Mouse (Mus musculus): ENCODE data around the gene Dnajc7.
"Not testable (repeated sequence)": the region's sequence is repeated elsewhere in the genome, so short reads cannot be mapped to it uniquely, and the experiment has no call there.

Gene Dnajc7

GRCm38 (mm10) chr11:100616836-100617235 is 3.1 kb downstream of the Dnajc7 start:
- not testable (repeated sequence) for DNase-seq (ENCODE audit: low read depth, low spot score)

- DNase-seq (ENCODE audit: low read depth, low spot score), result no peak
Observed at GRCm38 (mm10) chr11:100616332-100616731, 3.6 kb downstream of the Dnajc7 start.

DNA sequence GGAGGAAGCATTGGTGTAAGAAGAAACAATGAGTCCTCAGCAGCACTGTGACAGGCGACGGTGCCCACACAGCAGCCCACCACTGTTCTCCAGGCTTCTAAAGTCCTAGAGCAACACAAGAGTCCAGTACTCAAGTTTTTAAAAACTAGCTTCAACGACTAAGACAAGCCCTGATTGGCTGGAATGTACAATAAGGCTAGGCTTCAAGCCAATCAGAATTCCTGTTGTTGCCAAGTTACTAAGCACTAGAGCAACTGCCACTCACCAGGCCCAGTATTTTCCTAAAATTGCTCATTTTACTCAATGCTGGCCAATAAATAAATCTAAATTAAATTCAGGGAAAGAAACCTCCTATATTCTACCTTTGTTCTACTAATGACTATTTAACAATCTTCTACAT is 6.7 kb downstream of the Dnajc7 start:
- no peak for DNase-seq (ENCODE audit: low read depth, low spot score)

GRCm38 (mm10) chr11:100611627-100612026 is 8.3 kb downstream of the Dnajc7 start:
- peak; percentile 41 for DNase-seq (ENCODE audit: low read depth, low spot score)

GRCm38 (mm10) chr11:100609997-100610680 is 9.8 kb downstream of the Dnajc7 start:
- peak; percentile 74 for DNase-seq (ENCODE audit: low read depth, low spot score)

DNA sequence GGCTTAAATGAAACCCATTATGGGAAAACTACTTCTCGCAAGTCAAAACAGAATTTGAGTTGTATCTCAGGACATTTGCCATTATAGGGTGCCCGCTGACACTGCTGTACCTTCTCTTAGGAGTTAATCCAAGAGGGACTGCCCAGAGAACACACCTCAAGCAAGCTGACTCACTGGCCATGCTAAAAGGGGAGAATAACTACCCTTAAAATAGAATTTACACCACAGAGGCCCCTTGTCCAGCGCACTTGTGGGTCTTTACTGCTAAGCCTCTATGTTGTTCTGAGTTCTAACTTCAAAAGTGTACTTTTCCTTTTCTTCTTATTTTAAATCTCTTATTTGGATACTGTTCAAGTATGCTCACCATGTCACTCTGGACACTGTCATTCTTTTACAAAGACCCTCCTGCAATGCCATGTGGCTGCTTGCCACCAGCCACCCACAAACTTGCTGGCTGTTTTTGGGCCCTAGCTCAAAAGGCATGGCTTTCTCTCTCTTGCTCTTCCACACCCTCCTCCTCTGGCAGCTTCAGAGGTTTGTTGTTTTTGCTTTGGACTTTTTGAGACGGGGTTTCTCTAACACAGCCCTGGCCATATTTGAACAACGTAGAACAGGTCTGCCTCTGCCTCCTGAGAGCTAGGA is 10.5 kb downstream of the Dnajc7 start:
- no peak for DNase-seq (ENCODE audit: low read depth, low spot score)

DNA sequence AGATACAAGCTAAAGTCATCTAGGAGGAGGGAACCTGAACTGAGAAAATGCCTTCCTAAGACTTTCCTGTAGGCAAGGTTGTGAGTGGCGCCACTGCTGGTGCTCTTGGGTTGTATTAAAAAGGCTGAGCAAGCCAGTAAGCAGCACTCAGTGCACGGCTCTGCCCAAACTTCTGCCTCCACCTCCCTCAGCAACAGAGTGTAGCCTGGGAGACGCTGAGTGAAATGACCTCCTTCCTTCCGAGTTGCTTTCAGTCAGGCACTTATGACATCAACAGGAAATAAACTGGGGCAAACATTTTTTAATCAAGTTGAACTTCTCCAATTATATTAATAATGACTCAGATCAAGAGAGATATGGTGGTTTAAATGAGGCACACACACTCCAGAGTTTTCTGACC is 11.2 kb downstream of the Dnajc7 start:
- DNase-seq (ENCODE audit: low read depth, low spot score), result peak; percentile 63

DNA sequence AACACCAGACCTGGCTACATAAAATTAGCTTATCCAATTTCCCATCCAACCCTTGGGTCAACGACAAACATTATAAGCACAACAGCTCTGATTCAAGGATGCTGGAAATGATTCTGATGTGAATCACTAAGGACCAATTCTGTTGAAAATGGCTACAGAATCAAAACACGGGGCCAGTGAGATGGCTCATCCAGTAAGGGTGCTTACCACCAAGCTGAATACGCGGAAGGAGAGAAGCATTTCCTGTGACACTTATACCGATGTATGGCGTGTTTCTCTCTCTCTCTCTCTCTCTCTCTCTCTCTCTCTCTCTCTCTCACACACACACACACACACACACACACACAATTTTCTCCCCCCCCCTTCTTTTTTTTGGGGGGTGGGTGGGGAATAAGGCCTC is 12.8 kb downstream of the Dnajc7 start:
- peak; percentile 48 for DNase-seq (ENCODE audit: low read depth, low spot score)

DNA sequence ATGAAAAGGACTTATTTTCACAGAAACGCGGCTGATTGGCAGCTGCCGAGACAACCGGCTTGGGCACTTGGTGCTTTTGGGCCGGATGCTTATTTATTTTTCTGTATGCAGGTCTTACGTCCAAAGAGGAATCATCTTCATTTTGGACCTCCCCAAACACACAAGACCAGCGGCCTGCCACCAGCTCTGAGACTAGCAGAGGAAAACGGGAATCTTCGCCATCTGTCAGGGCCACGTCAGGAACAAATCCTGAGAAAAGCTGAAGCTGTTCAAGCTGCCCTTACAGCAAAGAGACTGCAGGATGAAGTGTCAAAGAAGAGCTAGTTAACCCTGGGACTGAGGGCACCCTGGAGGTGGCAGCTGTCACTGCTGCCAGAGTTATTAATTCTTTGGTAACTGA is 14.5 kb downstream of the Dnajc7 start:
- no peak for DNase-seq (ENCODE audit: low read depth, low spot score)

DNA sequence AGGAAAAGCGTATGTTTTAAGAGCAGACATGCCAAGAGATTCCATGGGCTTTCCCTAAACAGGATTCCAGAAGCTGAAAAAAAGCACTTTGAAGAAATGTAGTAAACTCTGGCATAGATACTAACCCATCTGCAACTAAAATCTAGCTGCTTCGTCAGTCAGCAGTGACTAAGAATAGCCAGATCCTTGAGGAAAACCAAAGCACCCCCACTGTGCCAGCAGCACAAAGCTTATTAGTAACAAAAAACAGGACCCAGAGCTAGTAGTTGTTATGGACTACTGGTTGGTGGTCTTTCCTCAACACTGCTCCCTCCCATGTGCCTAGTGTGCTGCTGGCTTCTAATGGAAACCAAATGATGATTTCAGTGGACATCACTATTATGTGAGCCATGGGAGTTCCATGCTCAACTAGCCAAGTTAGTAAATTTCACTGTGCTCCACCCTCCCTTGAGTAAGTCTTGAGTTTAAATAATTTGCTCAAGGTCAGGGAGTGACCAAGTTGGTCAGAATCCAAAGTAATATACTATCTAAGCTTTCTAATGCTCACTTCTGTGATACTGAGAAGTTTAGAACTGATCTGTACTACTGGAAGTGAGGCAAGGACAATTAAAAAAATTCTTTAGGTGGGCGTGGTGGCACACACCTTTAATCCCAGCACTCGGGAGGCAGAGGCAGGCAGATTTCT is 15.5 kb downstream of the Dnajc7 start:
- DNase-seq (ENCODE audit: low read depth, low spot score), result no peak

DNA sequence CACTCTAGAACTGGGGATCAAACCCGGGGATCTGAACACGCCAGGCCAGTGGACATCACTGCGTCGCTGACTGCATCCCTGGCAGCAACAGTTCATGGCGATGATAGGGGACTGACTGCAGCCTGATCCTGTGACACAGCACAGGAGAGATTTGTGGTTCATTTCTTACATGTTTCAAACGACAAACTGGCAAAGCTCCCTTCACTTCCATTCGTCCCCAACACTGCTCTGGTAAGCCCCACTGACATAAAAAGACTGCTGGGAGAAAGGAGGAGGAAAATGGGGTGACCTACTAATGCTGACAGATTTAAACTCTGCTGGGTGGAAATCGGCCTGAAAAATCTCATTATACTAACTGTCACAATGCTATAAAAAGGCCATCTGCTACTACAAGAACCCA is 16.2 kb downstream of the Dnajc7 start:
- no peak for DNase-seq (ENCODE audit: low read depth, low spot score)

DNA sequence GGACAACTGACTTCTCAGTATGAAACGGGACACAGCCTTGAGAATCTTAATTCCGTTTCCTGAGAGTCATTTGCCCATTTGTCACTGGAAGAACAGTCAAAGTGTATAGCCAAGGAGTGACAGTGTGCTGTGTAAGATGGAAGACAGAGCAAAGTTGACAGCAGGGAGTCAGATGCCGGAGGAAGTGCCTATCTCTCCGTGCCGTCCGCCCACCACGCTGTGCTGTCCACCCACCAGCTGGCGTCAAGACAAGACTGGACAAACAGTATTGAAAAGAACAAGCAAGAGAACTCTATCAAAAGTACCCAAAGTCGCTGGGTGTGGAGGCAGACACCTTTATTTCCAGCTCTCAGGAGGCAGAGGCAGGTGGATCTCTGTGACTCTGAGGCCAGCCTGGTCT is 16.8 kb downstream of the Dnajc7 start:
- DNase-seq (ENCODE audit: low read depth, low spot score), result no peak

DNA sequence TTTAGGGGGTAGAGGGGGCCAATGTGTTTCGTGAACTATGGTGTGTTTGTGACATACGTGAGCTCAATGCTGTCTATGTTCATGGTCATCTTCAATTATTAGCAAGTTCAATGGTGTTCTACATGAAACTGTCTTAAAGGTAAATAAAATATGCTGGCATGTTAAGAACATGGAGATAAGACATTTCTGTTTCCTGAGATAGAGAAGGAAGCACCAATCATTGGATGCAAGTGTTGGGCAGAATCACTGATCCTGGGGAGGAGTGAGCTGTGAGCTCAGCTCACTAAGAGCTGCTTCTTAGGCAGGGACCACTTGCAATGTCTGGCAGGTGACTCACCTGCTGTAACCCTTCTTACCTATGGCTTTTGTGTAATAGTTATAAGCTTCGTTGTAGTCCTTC is 18.6 kb downstream of the Dnajc7 start:
- DNase-seq (ENCODE audit: low read depth, low spot score), result no peak

DNA sequence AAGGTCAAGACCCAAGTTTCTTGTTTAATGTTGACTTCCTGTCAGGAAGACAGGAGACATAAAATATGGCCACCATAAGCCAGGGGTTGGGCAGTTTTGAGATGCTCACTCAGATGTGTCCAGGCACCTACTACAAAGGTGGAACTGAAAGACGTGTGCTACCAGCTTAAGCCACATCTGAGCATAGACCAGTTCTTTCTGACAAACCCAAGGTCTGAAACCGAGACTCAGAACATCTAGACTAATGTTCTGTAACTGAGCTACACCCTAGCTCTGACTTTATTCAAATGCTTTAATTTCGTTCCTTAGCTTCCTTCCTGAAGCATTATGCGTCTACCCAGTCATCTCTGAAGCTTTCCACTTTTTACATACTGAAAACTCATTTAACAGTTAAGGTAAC is 21.9 kb downstream of the Dnajc7 start:
- no peak for DNase-seq (ENCODE audit: low read depth, low spot score)

DNA sequence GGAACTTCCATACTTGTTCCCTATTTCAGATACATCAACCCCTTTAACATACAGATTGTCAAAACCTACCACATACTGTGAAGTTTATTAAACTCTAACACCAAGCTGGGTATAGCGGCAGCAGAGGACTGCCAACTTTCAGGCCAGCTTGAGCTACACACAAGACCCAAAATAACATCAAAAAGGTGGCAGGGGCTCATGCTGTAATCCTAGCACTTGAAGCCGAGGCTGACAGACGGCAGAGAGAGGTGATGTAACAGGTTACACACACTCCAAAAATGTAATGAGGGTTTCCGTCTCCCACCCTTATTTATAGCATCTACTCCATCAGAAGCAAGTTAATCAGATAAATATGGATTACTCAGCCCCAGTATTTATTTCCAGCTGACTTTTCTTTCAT is 24.4 kb downstream of the Dnajc7 start:
- no peak for DNase-seq (ENCODE audit: low read depth, low spot score)

DNA sequence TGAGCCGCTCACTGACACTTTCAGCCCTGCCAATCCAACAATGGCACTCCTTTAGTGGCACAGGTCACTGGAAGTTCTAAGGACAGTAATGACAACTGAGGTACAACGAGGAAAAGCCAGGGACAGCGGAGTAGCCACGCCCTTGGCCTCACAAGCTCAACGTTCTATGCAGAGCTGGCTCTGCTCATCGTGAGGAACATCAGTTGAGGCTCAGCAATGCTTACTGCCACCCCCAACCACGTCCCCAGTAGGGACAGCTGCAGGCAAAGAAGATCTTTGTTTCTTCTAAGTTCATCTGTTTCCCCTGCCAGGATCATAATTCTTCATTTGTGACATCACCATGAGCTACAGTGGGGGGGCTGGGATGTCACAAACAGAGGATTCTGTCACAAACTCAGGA is 25.4 kb downstream of the Dnajc7 start:
- no peak for DNase-seq (ENCODE audit: low read depth, low spot score)

GRCm38 (mm10) chr11:100592346-100593046 is 27.5 kb downstream of the Dnajc7 start:
- no peak for DNase-seq (ENCODE audit: low read depth, low spot score)

DNA sequence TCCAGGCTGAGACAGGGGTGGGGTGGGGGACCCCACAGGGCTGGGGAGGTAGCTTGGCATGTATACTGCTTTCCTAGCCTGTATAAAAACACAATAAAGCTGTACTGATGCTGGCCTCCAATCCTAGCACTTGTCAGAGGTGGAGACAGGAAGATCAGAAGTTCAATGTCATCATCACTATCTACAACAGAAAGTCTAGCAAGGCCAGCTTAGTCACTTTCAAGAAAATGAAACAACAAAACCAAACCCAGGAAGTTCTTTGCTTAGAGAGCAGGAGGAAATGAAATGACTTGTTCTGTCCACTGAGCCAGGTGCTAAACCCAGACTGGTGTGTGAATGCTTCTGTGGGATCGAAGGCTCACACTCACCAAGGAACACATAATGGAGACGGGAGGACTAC is 31.5 kb downstream of the Dnajc7 start:
- peak; percentile 62 for DNase-seq (ENCODE audit: low read depth, low spot score)

GRCm38 (mm10) chr11:100585148-100585547 is 34.8 kb downstream of the Dnajc7 start:
- no peak for DNase-seq (ENCODE audit: low read depth, low spot score)

- DNase-seq (ENCODE audit: low read depth, low spot score), result peak; percentile 43
Observed at GRCm38 (mm10) chr11:100584561-100584961, 35.4 kb downstream of the Dnajc7 start.

GRCm38 (mm10) chr11:100582836-100583235 is 37.1 kb downstream of the Dnajc7 start:
- no peak for DNase-seq (ENCODE audit: low read depth, low spot score)

DNA sequence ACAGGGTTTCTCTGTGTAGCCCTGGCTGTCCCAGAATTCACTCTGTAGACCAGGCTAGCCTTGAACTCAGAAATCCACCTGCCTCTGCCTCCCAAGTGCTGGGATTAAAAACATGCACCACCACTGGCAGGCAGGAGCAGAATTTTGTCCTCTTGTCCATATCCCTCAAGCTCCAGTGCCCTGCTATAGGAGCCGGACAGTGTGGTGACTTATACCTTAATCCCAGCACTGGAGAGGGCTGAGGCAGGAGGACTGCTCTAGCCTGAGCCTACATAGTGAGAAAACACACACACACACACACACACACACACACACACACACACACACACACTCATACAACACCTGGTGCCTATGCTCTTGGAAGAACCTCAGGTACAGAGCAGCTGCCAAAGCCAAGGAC is 37.6 kb downstream of the Dnajc7 start:
- DNase-seq (ENCODE audit: low read depth, low spot score), result not testable (repeated sequence)
